ENCODE assay signal across 20 mouse cellular contexts in genomic region chr5:151223696-151224366, GRCm38 (mm10). TPM values are rescaled to one million over a fixed set of nuclear protein-coding genes. Genes with fewer than 3 reads are reported as not detected.
"Had no signal": no experiment of that assay in that cellular context is flagged by ENCODE, and none has a peak within 500 bp of the region (broad histone marks: within the 10 kb centered on the region; RNA-seq: fewer than 3 reads in every experiment).

No protein-coding gene starts in this region.

- H3K9me3 ChIP-seq: lung, embryonic 15.5 days; midbrain, embryonic 13.5 days; midbrain, embryonic 15.5 days; neural tube, embryonic 12.5 days; stomach, embryonic 15.5 days had no signal

- H3K27me3 ChIP-seq: lung, embryonic 15.5 days; megakaryocyte, embryonic 14.5 days; midbrain, embryonic 13.5 days; midbrain, embryonic 15.5 days; neural tube, embryonic 12.5 days; stomach, embryonic 15.5 days had no signal

- H3K27ac ChIP-seq: lung, embryonic 15.5 days; macrophage; midbrain, embryonic 13.5 days; midbrain, embryonic 15.5 days; neural tube, embryonic 12.5 days; stomach, embryonic 15.5 days; stomach, postnatal 0 days had no signal

- H3K4me3 ChIP-seq: lung, embryonic 15.5 days; megakaryocyte, embryonic 14.5 days; midbrain, embryonic 13.5 days; midbrain, embryonic 15.5 days; neural tube, embryonic 12.5 days; stomach, embryonic 15.5 days had no signal

- DNase-seq: liver, postnatal 0 days; lung, adult 2 months; lung, postnatal 14 days; lung, postnatal 36 days; right cerebral cortex, postnatal 14 days; thymus, adult 2 months; thymus, postnatal 25 days; thymus, postnatal 4 days had no signal

- ATAC-seq: liver, postnatal 0 days; lung, postnatal 0 days; midbrain, embryonic 13.5 days; midbrain, embryonic 15.5 days had no signal

- H3K4me1 ChIP-seq: lung, embryonic 15.5 days; megakaryocyte, embryonic 14.5 days; stomach, embryonic 15.5 days had no signal

- H3K9ac ChIP-seq: liver, postnatal 0 days; lung, embryonic 15.5 days; midbrain, embryonic 13.5 days; midbrain, embryonic 15.5 days; neural tube, embryonic 12.5 days; stomach, embryonic 15.5 days had no signal

- H3K36me3 ChIP-seq: midbrain, embryonic 13.5 days; midbrain, embryonic 15.5 days; neural tube, embryonic 12.5 days; stomach, embryonic 15.5 days had no signal

- H3K4me2 ChIP-seq: lung, embryonic 15.5 days; midbrain, embryonic 11.5 days; midbrain, embryonic 13.5 days; midbrain, embryonic 15.5 days; neural tube, embryonic 12.5 days; stomach, embryonic 15.5 days had no signal

RNA-seq across cellular contexts. Expression of gene Stard13, which starts 9.8 kb away (rescaled TPM):
- total RNA-seq: monocyte, adult 5-6 weeks; neutrophil, adult 5-6 weeks had no signal
